Mouse (Mus musculus) neural tube, embryonic 12.5 days (tissue): ENCODE results near the gene Xpr1. TPM values are rescaled to one million over a fixed set of nuclear protein-coding genes. Genes with fewer than 3 reads are reported as not detected.
A peak's percentile ranks its signal among the peaks of the same experiment; 100 is the strongest.

Experiments
- ATAC-seq: fragments of 200-750 bp; cut with Nextera tagmentation; 2 replicates; pipeline ENCODE4 v1.8.0; 2017; ENCODE audit warnings: low read depth, mild to moderate bottlenecking, moderate TSS enrichment, moderate library complexity; ENCODE audit not compliant: low FRiP score
- H3K27ac ChIP-seq: fragments of 300-500 bp; sonication (generic); 2 replicates; pipeline ENCODE4 v1.5.1; 2016
- H3K27me3 ChIP-seq: fragments of 300-500 bp; sonication (generic); replicated peaks from 2 replicates; pipeline ENCODE4 v1.6.1; 2016; ENCODE audit warnings: mild to moderate bottlenecking
- H3K36me3 ChIP-seq: fragments of 300-500 bp; sonication (generic); 2 replicates; pipeline ENCODE4 v1.6.1; 2016; ENCODE audit warnings: mild to moderate bottlenecking
- H3K4me1 ChIP-seq: fragments of 300-500 bp; sonication (generic); 2 replicates; pipeline ENCODE4 v1.6.1; 2016
- H3K4me2 ChIP-seq: fragments of 300-500 bp; sonication (generic); replicated peaks from 2 replicates; pipeline ENCODE4 v1.6.1; 2016; ENCODE audit warnings: mild to moderate bottlenecking
- H3K4me3 ChIP-seq: fragments of 300-500 bp; sonication (generic); 2 replicates; pipeline ENCODE4 v1.5.1; 2016
- H3K9ac ChIP-seq: fragments of 300-500 bp; sonication (generic); 2 replicates; pipeline ENCODE4 v1.6.1; 2016; ENCODE audit warnings: mild to moderate bottlenecking
- H3K9me3 ChIP-seq: fragments of 300-500 bp; sonication (generic); 2 replicates; pipeline ENCODE4 v1.6.1; 2016; ENCODE audit warnings: mild to moderate bottlenecking
- WGBS: fragments of 180-500 bp; shearing (Covaris S2); methylation state at CpG from one replicate; pipeline ENCODE4 v1.1.7; 2016; 5-methylcytosine and 5-hydroxymethylcytosine counted together
- microRNA-seq: library from miRNA; unstranded; fragments of <30 nt; microRNA quantifications from one replicate; pipeline ENCODE4, GENCODE M21; 2017
- polyA plus RNA-seq: library from polyadenylated mRNA; unstranded; fragments of >200 nt; fragmentation: Nextera tagmentation; extraction: Ambion mirVana; gene quantifications from 2 replicates; pipeline ENCODE4 v1.2.1, GENCODE M21; 2016

The Xpr1 gene
- polyA plus RNA-seq, 1 experiment from 2014 or later: 30.8 TPM

DNA sequence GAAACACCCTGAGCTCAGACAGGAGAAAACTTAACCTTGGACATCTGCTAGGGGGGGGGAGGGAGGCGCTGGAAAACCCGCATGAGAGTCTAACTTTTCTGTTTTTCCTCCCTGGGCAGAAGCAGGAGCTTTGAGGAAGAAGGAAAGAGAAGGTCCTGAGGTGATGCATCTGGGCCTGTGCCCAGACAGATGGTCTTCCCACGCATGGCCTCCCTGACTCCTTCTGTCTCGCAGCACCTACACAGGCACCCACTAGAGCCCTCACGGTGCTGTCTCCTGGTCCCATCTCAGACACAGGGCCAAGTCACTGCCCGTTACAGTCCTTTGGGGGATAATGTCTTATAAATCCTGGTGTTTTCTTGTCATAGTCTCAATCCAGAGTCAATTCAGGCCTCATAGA, 184.4 kb downstream of the Xpr1 start:
- no peak overlapping the region for H3K9ac ChIP-seq
- no peaks in the 10 kb centered on the region for H3K9me3 ChIP-seq
- H3K27ac ChIP-seq: 0 out of 2 replicates have a peak overlapping the region, but pooled peaks have one; percentile 48
- ATAC-seq: no peak
- H3K4me2 ChIP-seq: no peak overlapping the region
- H3K4me3 ChIP-seq: no peak overlapping the region
- WGBS: 74% methylated on average over 6 of the region's 6 CpGs
- H3K27me3 ChIP-seq: no peaks in the 10 kb centered on the region
- peaks cover 78% of the 10 kb centered on the region for H3K4me1 ChIP-seq
- no peaks in the 10 kb centered on the region for H3K36me3 ChIP-seq

DNA sequence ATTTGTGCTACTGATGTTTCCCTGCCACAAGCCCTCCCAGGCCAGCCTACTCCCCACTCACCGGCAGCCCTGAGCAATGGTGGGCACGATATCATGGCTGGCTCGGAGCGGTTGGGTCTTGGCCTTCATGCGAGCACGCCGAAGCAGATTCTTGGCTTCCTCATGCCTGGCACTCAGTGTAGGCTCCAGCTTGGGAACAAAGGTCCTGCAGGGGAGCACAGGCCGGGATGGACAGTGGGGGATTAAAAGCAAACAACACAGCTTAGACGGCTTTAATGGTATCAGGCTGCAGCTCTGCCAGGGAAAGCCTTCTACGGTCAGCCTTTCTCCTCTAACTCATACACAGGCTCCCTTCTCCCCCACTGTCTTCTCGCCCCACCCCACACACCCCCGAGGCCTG, 184.8 kb downstream of the Xpr1 start:
- no peaks in the 10 kb centered on the region for H3K9me3 ChIP-seq

DNA sequence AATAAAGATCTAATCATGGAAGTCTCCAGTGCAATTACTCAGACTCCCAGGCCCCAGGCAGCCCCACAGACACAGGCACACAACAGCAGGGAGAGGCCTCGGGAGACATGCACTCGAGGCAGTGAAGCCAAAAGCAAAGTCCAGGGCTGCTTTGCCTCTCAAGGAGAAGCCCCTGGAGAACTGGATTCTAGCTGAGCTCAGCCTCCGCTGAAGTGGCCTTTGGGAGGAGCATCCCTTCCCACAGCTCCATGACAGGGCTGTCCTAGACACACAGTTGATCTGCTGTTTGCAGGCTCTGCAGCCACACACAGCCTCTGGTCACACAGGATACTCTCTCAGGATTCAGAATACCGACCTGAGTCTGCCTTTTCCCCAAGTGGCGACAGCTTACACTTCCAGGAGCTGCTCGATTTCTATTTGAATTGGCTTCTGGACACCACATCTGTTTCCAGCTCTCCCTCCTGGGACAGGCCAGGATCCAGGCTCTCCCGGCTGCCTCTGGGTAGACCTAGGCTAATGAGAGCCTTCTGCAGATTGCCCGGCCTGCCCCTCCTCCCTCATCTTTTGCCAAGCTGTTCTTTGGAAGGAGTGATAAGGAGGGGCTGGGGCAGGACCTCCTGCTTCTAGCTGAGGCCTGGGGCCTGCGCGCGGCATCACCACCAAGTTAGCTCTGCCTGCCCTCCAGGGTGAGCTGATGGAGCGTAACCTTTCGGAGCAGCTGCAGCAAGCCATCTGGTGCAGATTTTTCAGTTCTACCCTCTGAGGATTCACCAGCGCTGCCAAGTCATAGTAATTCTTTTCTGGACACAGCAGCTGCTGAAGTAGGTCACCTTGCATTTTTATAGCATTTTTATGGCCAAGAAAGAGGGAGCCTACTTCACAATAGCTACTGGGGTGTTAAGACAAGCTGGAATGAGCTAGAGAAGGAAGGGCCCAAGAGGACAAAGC, 187.5 kb downstream of the Xpr1 start:
- H3K9ac ChIP-seq: 0 out of 2 replicates have a peak overlapping the region, but pooled peaks have one; percentile 6
- no peaks in the 10 kb centered on the region for H3K36me3 ChIP-seq
- no peaks in the 10 kb centered on the region for H3K9me3 ChIP-seq
- ATAC-seq: peak; percentile 75
- peak overlapping the region; percentile 84 for H3K27ac ChIP-seq
- 15% methylated on average over 14 of the region's 14 CpGs for WGBS
- H3K4me1 ChIP-seq: peaks cover 64% of the 10 kb centered on the region
- no peak overlapping the region for H3K4me3 ChIP-seq
- peak overlapping the region; percentile 14 for H3K4me2 ChIP-seq
- no peaks in the 10 kb centered on the region for H3K27me3 ChIP-seq

More for the DNA sequence above, 184.8 kb downstream of the Xpr1 start:
- Histone ChIP-seq H3K4me3 (no peak overlapping the region), H3K4me1 (peaks cover 79% of the 10 kb centered on the region), H3K9ac (no peak overlapping the region), H3K4me2 (no peak overlapping the region), H3K27me3 (no peaks in the 10 kb centered on the region), H3K27ac (0 out of 2 replicates have a peak overlapping the region, but pooled peaks have one; percentile 48), H3K36me3 (no peaks in the 10 kb centered on the region)
- no peak for ATAC-seq
- 73% methylated on average over 12 of the region's 12 CpGs for WGBS

Small RNA genes lying within 50 kb of the gene (microRNA-seq; reads per million reads assigned to microRNA genes)
- not detected for gene Gm22569

Other genes with a start within 250 kb of the Xpr1 start
- 6.7 and 8.1 TPM in 2 replicates for gene BC034090, start 173.0 kb downstream of the Xpr1 start, polyA plus RNA-seq
- 97.7 and 102 TPM in 2 replicates for gene Acbd6, start 140.7 kb upstream of the Xpr1 start, polyA plus RNA-seq